Mouse (Mus musculus): ENCODE results near the gene Swi5.

The Swi5 gene

DNA sequence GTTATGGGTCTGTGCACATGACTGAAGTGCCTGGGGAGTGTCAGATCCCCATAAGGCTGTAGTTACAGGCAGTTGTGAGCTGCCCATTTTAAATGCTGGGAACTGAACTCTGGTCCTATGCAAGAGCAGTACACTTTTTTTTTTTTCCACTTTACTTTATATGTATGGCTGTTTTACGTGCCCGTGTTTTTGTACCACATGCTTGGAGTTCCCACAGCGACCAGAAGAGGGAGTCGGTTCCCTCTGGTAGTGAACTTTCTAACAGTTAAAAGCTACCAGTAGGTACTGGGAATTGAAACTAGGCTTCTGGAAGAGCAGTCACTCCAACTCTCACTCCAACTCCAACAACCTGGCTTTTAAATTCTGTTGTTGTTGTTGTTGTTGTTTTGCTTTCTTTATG is 27.2 kb downstream of the Swi5 start:
- DNase-seq (ENCODE audit: low spot score): no peak

GRCm38 (mm10) chr2:32259657-32260417 is 28.0 kb downstream of the Swi5 start, which contains the start of gene Uck1:
Gene Uck1, minus strand, starts transcription at chr2:32260159.
- DNase-seq (ENCODE audit: low spot score): peak; percentile 93

- no peak for DNase-seq (ENCODE audit: low spot score)
Measured at GRCm38 (mm10) chr2:32258887-32259533, 28.9 kb downstream of the Swi5 start.

DNA sequence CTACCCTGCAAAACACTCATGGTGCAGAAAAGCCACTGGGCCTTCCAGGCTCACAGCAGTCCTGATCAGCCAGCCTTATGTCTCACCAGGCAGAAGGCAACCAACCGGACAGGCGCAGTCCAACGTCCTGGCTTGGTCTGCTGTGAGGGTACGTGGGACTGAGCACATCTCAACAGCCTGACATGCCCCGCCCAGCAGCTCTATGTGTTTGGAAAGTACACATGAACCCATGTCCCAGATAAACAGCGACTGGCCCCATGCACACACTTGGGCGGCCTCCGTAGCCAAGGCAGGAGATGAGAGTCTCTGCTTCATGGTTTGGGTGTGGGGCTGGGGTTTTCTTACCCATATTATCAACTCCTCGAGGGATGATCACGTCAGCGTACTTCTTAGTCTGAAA is 31.6 kb downstream of the Swi5 start:
- DNase-seq (ENCODE audit: low spot score): no peak

DNA sequence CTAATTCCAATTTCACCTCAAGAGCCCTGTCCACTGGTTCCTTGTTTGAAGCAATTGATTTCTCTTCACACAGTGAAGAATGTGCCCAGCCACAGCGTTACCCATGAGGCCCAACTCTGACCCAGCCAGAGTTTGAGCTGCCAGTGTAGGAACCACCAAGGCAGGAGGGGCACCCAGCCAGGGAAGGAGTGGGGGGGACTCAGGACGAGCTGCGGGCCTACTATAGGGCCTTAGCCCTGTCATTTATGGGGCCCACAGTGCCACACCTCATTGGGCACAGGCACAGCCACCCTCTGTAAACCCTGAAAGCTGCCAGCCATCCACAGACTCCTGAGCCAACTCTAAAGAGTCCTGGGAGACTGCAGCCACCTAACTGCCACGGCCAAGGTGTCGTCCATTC is 33.3 kb downstream of the Swi5 start:
- no peak for DNase-seq (ENCODE audit: low spot score)

DNA sequence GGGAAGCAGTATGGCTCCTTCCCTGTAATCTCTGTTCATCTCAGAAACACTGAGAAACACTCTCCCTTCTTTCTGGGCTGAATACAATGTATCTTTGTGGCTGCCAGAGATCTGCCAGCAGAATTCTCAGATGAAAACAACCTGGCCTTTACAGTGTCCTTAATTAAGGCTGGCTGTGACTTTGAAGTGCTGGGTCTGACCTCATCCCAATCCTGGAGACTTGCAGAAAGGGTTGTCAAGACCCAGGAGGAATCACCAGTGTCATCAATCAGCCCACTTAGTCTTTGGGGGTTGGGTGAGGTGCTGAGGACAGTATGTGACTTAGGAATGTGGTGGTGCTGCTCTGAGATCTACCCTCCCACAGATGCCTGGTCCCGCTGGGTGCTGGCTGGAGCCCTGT is 34.5 kb downstream of the Swi5 start:
- no peak for DNase-seq (ENCODE audit: low spot score)

GRCm38 (mm10) chr2:32252658-32253057 is 35.2 kb downstream of the Swi5 start:
- DNase-seq (ENCODE audit: low spot score): peak; percentile 55

DNA sequence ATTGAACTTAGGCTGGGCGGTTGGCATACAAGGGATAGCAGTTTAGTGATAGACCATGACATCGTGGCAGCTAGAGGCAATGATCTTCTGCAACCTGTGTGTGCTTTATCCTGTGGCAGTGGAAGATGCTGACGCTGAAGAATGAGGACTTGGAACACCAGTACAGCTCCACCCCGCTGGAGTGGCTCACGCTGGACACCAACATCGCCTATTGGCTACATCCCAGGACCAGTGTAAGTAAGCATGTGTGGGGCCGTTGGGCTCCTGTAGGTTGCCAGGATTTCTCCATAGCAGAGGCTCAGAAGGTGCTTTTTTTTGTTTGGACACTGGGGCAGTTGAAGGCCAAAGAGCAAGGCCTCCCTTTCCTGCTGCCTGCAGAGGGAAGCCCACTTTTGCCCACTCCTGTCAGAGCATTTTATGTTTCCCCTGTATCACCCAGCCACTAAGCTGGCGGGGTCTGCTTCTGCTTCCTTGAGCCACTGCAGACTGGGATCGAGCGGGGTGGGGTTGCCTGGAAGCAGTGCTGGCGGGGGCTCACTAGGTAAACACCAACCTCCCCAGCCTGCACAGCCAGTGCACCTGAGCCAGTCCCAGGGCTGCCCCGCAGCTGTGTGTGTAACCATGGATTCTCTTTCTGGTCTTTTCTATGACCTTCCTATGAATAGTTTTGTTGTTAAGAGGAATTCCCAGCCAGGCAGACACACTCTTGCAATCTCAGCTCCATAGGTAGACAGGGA is 35.9 kb downstream of the Swi5 start:
- DNase-seq (ENCODE audit: low spot score): peak; percentile 47

- peak; percentile 36 for DNase-seq (ENCODE audit: low spot score)
Measured at GRCm38 (mm10) chr2:32248377-32249361, 39.2 kb downstream of the Swi5 start.

GRCm38 (mm10) chr2:32246741-32247140 is 41.1 kb downstream of the Swi5 start:
- DNase-seq (ENCODE audit: low spot score): no peak

- no peak for DNase-seq (ENCODE audit: low spot score)
Measured at GRCm38 (mm10) chr2:32242986-32243385, 44.9 kb downstream of the Swi5 start.

- no peak for DNase-seq (ENCODE audit: low spot score)
Measured at GRCm38 (mm10) chr2:32240591-32240990, 47.3 kb downstream of the Swi5 start.

- DNase-seq (ENCODE audit: low spot score): no peak
Measured at GRCm38 (mm10) chr2:32238708-32239435, 49.0 kb downstream of the Swi5 start.

- DNase-seq (ENCODE audit: low spot score): no peak
Measured at GRCm38 (mm10) chr2:32237571-32237970, 50.3 kb downstream of the Swi5 start.

GRCm38 (mm10) chr2:32236760-32237487 is 51.0 kb downstream of the Swi5 start:
- DNase-seq (ENCODE audit: low spot score): peak; percentile 59

DNA sequence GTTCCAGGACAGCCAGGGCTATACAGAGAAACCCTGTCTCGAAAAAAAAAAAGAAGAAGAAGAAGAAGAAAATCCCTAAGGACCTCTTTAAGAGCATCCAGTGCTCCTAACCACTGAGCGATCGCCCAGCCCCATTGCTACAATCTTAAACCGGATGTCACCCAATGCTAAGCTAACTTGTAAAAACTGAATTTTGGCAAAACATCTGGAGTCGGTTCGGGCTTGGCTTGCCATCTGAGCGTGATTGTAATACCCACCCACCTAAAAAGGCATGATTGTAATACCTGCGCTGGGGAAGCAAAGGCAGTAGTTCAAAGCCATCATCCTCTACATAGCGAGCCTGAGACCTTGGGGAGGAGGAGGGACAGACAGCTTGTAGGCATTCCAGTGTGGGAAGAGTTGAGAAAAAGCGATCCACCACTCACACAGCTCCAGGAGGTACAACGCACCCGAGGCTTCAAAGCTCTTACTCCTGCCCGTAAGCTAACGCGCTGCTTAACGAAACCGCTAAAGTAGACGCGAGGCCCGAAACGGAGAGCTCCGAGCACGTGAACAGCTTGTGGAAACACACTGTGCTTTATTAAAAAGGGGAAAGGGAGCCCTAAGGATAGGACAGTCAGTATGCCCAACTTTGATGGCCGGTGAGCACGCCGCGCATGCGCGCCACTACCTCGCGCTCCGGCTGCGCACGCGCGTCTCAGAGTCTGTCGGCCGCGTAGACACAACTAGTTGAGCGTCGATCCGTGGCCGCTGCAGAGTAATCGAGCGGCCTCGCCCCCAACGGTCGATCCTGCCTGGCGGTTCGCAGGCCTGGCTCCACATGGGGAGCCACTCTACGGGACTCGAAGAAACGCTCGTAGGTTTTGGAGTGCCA is 51.8 kb downstream of the Swi5 start, which contains the start of gene Pomt1:
Pomt1 (plus strand) TSS at position 705 of the 874 bp plus-strand sequence.
- peak; percentile 89 for DNase-seq (ENCODE audit: low spot score)

GRCm38 (mm10) chr2:32235433-32235832 is 52.4 kb downstream of the Swi5 start:
- no peak for DNase-seq (ENCODE audit: low spot score)
